Mouse (Mus musculus) embryonic facial prominence, embryonic 11.5 days (tissue): Measurements from ENCODE around the gene Apc2. TPM values are rescaled to one million over a fixed set of nuclear protein-coding genes. Genes with fewer than 3 reads are reported as not detected.
A peak's percentile ranks its signal among the peaks of the same experiment; 100 is the strongest.

Experiments used
- ATAC-seq: fragments of 200-750 bp; cut with Nextera tagmentation; replicated peaks from 2 replicates; pipeline ENCODE4 v1.8.0; 2017; ENCODE audit warnings: low read depth; ENCODE audit not compliant: insufficient number of reproducible peaks, low FRiP score, low TSS enrichment
- DNase-seq: peaks from one replicate; pipeline ENCODE4 v3.0.0-alpha.2; 2015; ENCODE audit warnings: low spot score
- H3K27ac ChIP-seq: fragments of 300-500 bp; sonication (generic); replicated peaks from 2 replicates; pipeline ENCODE4 v1.5.1; 2014; ENCODE audit warnings: mild to moderate bottlenecking, low read depth, low read length, control low read depth
- H3K27me3 ChIP-seq: fragments of 300-500 bp; sonication (generic); 2 replicates; pipeline ENCODE4 v1.6.1; 2014; ENCODE audit warnings: mild to moderate bottlenecking, low read length, moderate library complexity, mixed read lengths; ENCODE audit not compliant: control insufficient read depth, insufficient read depth
- H3K36me3 ChIP-seq: fragments of 300-500 bp; sonication (generic); replicated peaks from 2 replicates; pipeline ENCODE4 v1.6.1; 2014; ENCODE audit warnings: low read depth, mild to moderate bottlenecking, low read length, moderate library complexity, mixed read lengths; ENCODE audit not compliant: control insufficient read depth, insufficient read depth
- H3K4me1 ChIP-seq: fragments of 300-500 bp; sonication (generic); 2 replicates; pipeline ENCODE4 v1.6.1; 2014; ENCODE audit warnings: low read length, mixed read lengths; ENCODE audit not compliant: control insufficient read depth, insufficient read depth
- H3K4me2 ChIP-seq: fragments of 300-500 bp; sonication (generic); 2 replicates; pipeline ENCODE4 v1.6.1; 2014; ENCODE audit warnings: low read depth, mild to moderate bottlenecking, control low read depth, low read length, moderate library complexity
- H3K4me3 ChIP-seq: fragments of 300-500 bp; sonication (generic); 2 replicates; pipeline ENCODE4 v1.5.1; 2014; ENCODE audit warnings: low read depth, low read length, control low read depth
- H3K9ac ChIP-seq: fragments of 300-500 bp; sonication (generic); replicated peaks from 2 replicates; pipeline ENCODE4 v1.6.1; 2014; ENCODE audit warnings: mild to moderate bottlenecking, control low read depth, low read length
- H3K9me3 ChIP-seq: fragments of 300-500 bp; sonication (generic); replicated peaks from 2 replicates; pipeline ENCODE4 v1.6.1; 2016; ENCODE audit warnings: mild to moderate bottlenecking, low read length, inconsistent platforms, mixed read lengths; ENCODE audit not compliant: control insufficient read depth
- WGBS: fragments of 180-500 bp; shearing (Covaris S2); extraction: QIAGEN DNeasy Blood & Tissue Kit; methylation state at CpG from one replicate; pipeline ENCODE4 v1.1.7; 2014; 5-methylcytosine and 5-hydroxymethylcytosine counted together
- polyA plus RNA-seq: library from polyadenylated mRNA; unstranded; fragments of >200 nt; fragmentation: Nextera tagmentation; extraction: Ambion mirVana; gene quantifications from 2 replicates; pipeline ENCODE4 v1.2.1, GENCODE M21; 2014

Apc2 gene
- polyA plus RNA-seq, 1 experiment from 2014 or later = 11.0 TPM

GRCm38 (mm10) chr10:80321014-80321669 is 25.4 kb downstream of the Apc2 start:
- H3K27me3 ChIP-seq = peaks cover 6% of the 10 kb centered on the region
- DNase-seq = no peak
- no peaks in the 10 kb centered on the region for H3K36me3 ChIP-seq
- H3K9me3 ChIP-seq = no peaks in the 10 kb centered on the region
- no peak overlapping the region for H3K27ac ChIP-seq
- 77% methylated on average over 6 of the region's 6 CpGs for WGBS
- H3K4me1 ChIP-seq = 0 out of 2 replicates have a peak, but pooled peaks cover 6% of the 10 kb centered on the region
- no peak for ATAC-seq
- no peak overlapping the region for H3K4me3 ChIP-seq
- no peak overlapping the region for H3K9ac ChIP-seq
- H3K4me2 ChIP-seq = no peak overlapping the region

GRCm38 (mm10) chr10:80321670-80322581 is 26.1 kb downstream of the Apc2 start:
- Histone ChIP-seq H3K4me2 (no peak overlapping the region), H3K27ac (no peak overlapping the region), H3K36me3 (no peaks in the 10 kb centered on the region), H3K9me3 (no peaks in the 10 kb centered on the region), H3K4me3 (no peak overlapping the region), H3K4me1 (0 out of 2 replicates have a peak, but pooled peaks cover 6% of the 10 kb centered on the region), H3K9ac (no peak overlapping the region), H3K27me3 (no peaks in the 10 kb centered on the region; the same call in 1 of the 2 replicates)
- no peak for ATAC-seq
- DNase-seq = no peak
- 88% methylated on average over 21 of the region's 21 CpGs for WGBS

GRCm38 (mm10) chr10:80322811-80323211 is 27.0 kb downstream of the Apc2 start:
- 5% methylated on average over 28 of the region's 28 CpGs for WGBS
- H3K4me3 ChIP-seq = peak overlapping the region; percentile 59
- 0 out of 2 replicates have a peak, but pooled peaks cover 6% of the 10 kb centered on the region for H3K4me1 ChIP-seq
- H3K4me2 ChIP-seq = peak overlapping the region; percentile 97
- no peak overlapping the region for H3K27ac ChIP-seq
- no peaks in the 10 kb centered on the region for H3K36me3 ChIP-seq
- ATAC-seq (no peak), DNase-seq (peak; percentile 40)
- H3K9ac ChIP-seq = peak overlapping the region; percentile 71
- H3K27me3 ChIP-seq = no peaks in the 10 kb centered on the region; the same call in 1 of the 2 replicates
- no peaks in the 10 kb centered on the region for H3K9me3 ChIP-seq

- Histone ChIP-seq H3K4me3 (peak overlapping the region; percentile 59), H3K27me3 (no peaks in the 10 kb centered on the region; the same call in 1 of the 2 replicates), H3K9me3 (no peaks in the 10 kb centered on the region), H3K9ac (peak overlapping the region; percentile 71), H3K4me2 (peak overlapping the region; percentile 97), H3K27ac (no peak overlapping the region), H3K4me1 (0 out of 2 replicates have a peak, but pooled peaks cover 6% of the 10 kb centered on the region), H3K36me3 (no peaks in the 10 kb centered on the region)
- under 1% methylated on average over 44 of the region's 46 CpGs for WGBS
- DNase-seq (peak; percentile 55), ATAC-seq (no peak)
Observed at GRCm38 (mm10) chr10:80323261-80324119, 27.7 kb downstream of the Apc2 start.

GRCm38 (mm10) chr10:80324120-80325037 is 28.6 kb downstream of the Apc2 start:
- 77% methylated on average over 17 of the region's 17 CpGs for WGBS
- ATAC-seq (no peak), DNase-seq (no peak)
- Histone ChIP-seq H3K9ac (no peak overlapping the region), H3K4me3 (peak overlapping the region; percentile 59), H3K36me3 (no peaks in the 10 kb centered on the region), H3K9me3 (no peaks in the 10 kb centered on the region), H3K27me3 (no peaks in the 10 kb centered on the region; the same call in 1 of the 2 replicates), H3K27ac (no peak overlapping the region), H3K4me2 (peak overlapping the region; percentile 97; the same call in 1 of the 2 replicates), H3K4me1 (0 out of 2 replicates have a peak, but pooled peaks cover 6% of the 10 kb centered on the region)

GRCm38 (mm10) chr10:80325045-80325444 is 29.3 kb downstream of the Apc2 start:
- 83% methylated on average over 21 of the region's 21 CpGs for WGBS
- H3K4me1 ChIP-seq = 0 out of 2 replicates have a peak, but pooled peaks cover 6% of the 10 kb centered on the region
- no peak for ATAC-seq

More at GRCm38 (mm10) chr10:80325045-80325444, 29.3 kb downstream of the Apc2 start:
- Histone ChIP-seq H3K9ac (no peak overlapping the region), H3K27ac (no peak overlapping the region), H3K9me3 (no peaks in the 10 kb centered on the region), H3K4me2 (no peak overlapping the region), H3K36me3 (no peaks in the 10 kb centered on the region), H3K27me3 (no peaks in the 10 kb centered on the region; the same call in 1 of the 2 replicates), H3K4me3 (no peak overlapping the region)
- DNase-seq = no peak
